9 mouse cellular contexts compared by ENCODE assay signal in the genomic region with DNA sequence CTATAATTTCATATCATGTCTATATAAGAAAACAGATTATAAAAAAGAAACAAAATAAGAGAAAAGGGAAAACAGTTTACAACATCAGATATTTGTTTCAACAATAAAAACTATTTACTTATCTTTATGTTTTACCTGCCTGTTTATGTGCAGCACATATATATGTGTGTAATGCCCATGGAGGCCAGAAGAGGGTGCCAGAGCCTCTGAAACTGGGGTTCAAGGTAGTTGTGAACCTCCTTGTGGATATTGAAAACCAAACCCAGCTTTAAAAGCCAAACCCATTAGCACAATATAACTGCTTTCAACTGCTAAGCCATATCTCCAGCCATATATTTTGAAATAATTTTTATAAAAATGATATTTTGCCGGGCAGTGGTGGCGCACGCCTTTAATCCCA. TPM values are rescaled to one million over a fixed set of nuclear protein-coding genes. Genes with fewer than 3 reads are reported as not detected.
A peak's percentile ranks its signal among the peaks of the same experiment; 100 is the strongest.
DNase-seq lines count a peak whose midpoint lies in the region; ATAC-seq and TF ChIP-seq lines count a peak whose summit lies in the region.
"Had no signal": no experiment of that assay in that cellular context is flagged by ENCODE, and none has a peak within 500 bp of the region (broad histone marks: within the 10 kb centered on the region; RNA-seq: fewer than 3 reads in every experiment).

No protein-coding gene starts in this region.

- H3K4me3 ChIP-seq in MEL (ENCODE audit: control insufficient read depth in 1 of 2, insufficient read depth in 1 of 2, low read depth in 2 of 2, low read length in 2 of 2) = no peak overlapping the region
- H3K4me3 ChIP-seq in liver, adult 2 months (ENCODE audit: insufficient read depth, low read depth, low read length) = no peak overlapping the region
- H3K4me3 ChIP-seq: lung, embryonic 15.5 days had no signal

- no peak; the same call in none of the 2 replicates for TF ChIP-seq RAD21 in MEL (IDR thresholded peaks at IDR 0.05; ENCODE audit: low read depth, low read length)

- peak; percentile 30 to 41 for DNase-seq in left cerebral cortex, postnatal 14 days (ENCODE audit: low spot score in 2 of 2)
- no peak for DNase-seq in left cerebral cortex, postnatal 36 days (ENCODE audit: low spot score in 2 of 2)
- peak; percentile 84 for DNase-seq in MEL (ENCODE audit: low read depth, low spot score)
- peak; percentile 79 for DNase-seq in adrenal gland, postnatal 10 days
- DNase-seq in gastrocnemius, adult 8-10 months (ENCODE audit: low spot score in 2 of 2) = peak; percentile 45 to 49
- DNase-seq in liver, adult 2 months (ENCODE audit: extremely low read depth, low read depth, low spot score) = peak; percentile 57
- peak; percentile 35 to 75 for DNase-seq in spleen, adult 18-20 months

- H3K27ac ChIP-seq in MEL (ENCODE audit: control insufficient read depth, low read depth, low read length) = no peak overlapping the region
- no peak overlapping the region for H3K27ac ChIP-seq in liver, adult 2 months (replicated peaks; ENCODE audit: insufficient read depth, low read depth, low read length)
- H3K27ac ChIP-seq: lung, embryonic 15.5 days had no signal

- no peaks in the 10 kb centered on the region for H3K27me3 ChIP-seq in MEL (ENCODE audit: control insufficient read depth in 1 of 2, insufficient read depth in 2 of 2, low read length in 2 of 2)
- H3K27me3 ChIP-seq in liver, adult 2 months (ENCODE audit: control insufficient read depth, insufficient read depth, low read length) = no peaks in the 10 kb centered on the region
- H3K27me3 ChIP-seq: lung, embryonic 15.5 days had no signal

- intact Hi-C loops in left cerebral cortex, postnatal 14 days (cut with DNase I) = loop anchor here (5.0 kb wide), 1 partner anchor 132 kb away; no protein-coding TSS in a partner anchor
- intact Hi-C loops in left cerebral cortex, postnatal 36 days (cut with DNase I) = loop anchor here (10.0 kb wide), 1 partner anchor 130 kb away; no protein-coding TSS in a partner anchor

- 78% methylated on average over 3 of the region's 3 CpGs for whole genome bisulfite sequencing in liver, adult 2 months

- no peak for ATAC-seq in frontal cortex, adult (ENCODE audit: low TSS enrichment)

- H3K9ac ChIP-seq in MEL (ENCODE audit: control insufficient read depth, low read depth, low read length, poor library complexity, severe bottlenecking) = no peak overlapping the region
- H3K9ac ChIP-seq in liver, adult 2 months (ENCODE audit: low read depth, low read length) = no peak overlapping the region
- H3K9ac ChIP-seq: lung, embryonic 15.5 days had no signal

- H3K36me3 ChIP-seq in MEL (ENCODE audit: control insufficient read depth in 1 of 2, insufficient read depth in 2 of 2, low read length in 2 of 2) = no peaks in the 10 kb centered on the region
- H3K36me3 ChIP-seq in liver, adult 2 months (ENCODE audit: control insufficient read depth, insufficient read depth, low read length) = no peaks in the 10 kb centered on the region
- H3K36me3 ChIP-seq: lung, embryonic 15.5 days had no signal

- TF ChIP-seq EP300 in MEL (IDR thresholded peaks at IDR 0.05; ENCODE audit: low read depth in 1 of 2, low read length in 2 of 2) = no peak

- H3K79me2 ChIP-seq in MEL (ENCODE audit: control insufficient read depth, insufficient read depth, low read length, poor library complexity) = no peaks in the 10 kb centered on the region
- no peaks in the 10 kb centered on the region for H3K79me2 ChIP-seq in liver, adult 2 months (ENCODE audit: control insufficient read depth, insufficient read depth, low read length)

- TF ChIP-seq POLR2A in MEL (IDR thresholded peaks at IDR 0.05; ENCODE audit: control insufficient read depth in 1 of 2, insufficient read depth in 1 of 2, low read depth in 1 of 2, low read length in 2 of 2, poor library complexity in 1 of 2) = no peak
- TF ChIP-seq POLR2A in liver, adult 2 months (IDR thresholded peaks at IDR 0.05; ENCODE audit: extremely low read depth, insufficient read depth, low read length) = no peak

- no peaks in the 10 kb centered on the region for H3K4me1 ChIP-seq in MEL (ENCODE audit: control insufficient read depth in 1 of 2, insufficient read depth in 2 of 2, low read length in 2 of 2)
- 0 out of 2 replicates have a peak, but pooled peaks cover 8% of the 10 kb centered on the region for H3K4me1 ChIP-seq in liver, adult 2 months (ENCODE audit: control insufficient read depth, insufficient read depth, low read length)
- H3K4me1 ChIP-seq: lung, embryonic 15.5 days had no signal

- no peaks in the 10 kb centered on the region for H3K9me3 ChIP-seq in MEL (replicated peaks; ENCODE audit: insufficient read depth, low read length)
- H3K9me3 ChIP-seq: lung, embryonic 15.5 days had no signal

- peak; percentile 70 to 99 (median 79) for TF ChIP-seq CTCF in MEL (IDR thresholded peaks at IDR 0.05 in 2 of 3, conservative IDR thresholded peaks at IDR 0.05 in 1 of 3; ENCODE audit: control insufficient read depth in 1 of 3, insufficient read depth in 1 of 3, low read depth in 2 of 3, low read length in 3 of 3, poor library complexity in 1 of 3, severe bottlenecking in 1 of 3)
- peak; percentile 67 for TF ChIP-seq CTCF in liver, adult 2 months (IDR thresholded peaks at IDR 0.05; ENCODE audit: low read depth, low read length)

TF ChIP-seq in MEL, 35 proteins besides CTCF, POLR2A, EP300 and RAD21 (continues in another document):
- TF ChIP-seq POLR2AphosphoS5 (IDR thresholded peaks at IDR 0.05; ENCODE audit: borderline replicate concordance, low read depth, low read length) = no peak
- TF ChIP-seq ZC3H11A (IDR thresholded peaks at IDR 0.05; ENCODE audit: low read depth, low read length) = peak; percentile 97
- TF ChIP-seq KAT2A (conservative IDR thresholded peaks at IDR 0.05; ENCODE audit: low read depth, low read length) = no peak
- TF ChIP-seq JUND (IDR thresholded peaks at IDR 0.05; ENCODE audit: low read depth, low read length) = no peak
- no peak for TF ChIP-seq ZKSCAN1 (IDR thresholded peaks at IDR 0.05; ENCODE audit: low read depth, low read length)
- TF ChIP-seq RCOR1 (IDR thresholded peaks at IDR 0.05; ENCODE audit: low read depth, low read length) = no peak
- TF ChIP-seq BHLHE40 (IDR thresholded peaks at IDR 0.05; ENCODE audit: borderline replicate concordance, low read depth, low read length) = 0 out of 2 replicates have a peak, but pooled peaks have one; percentile 18
- TF ChIP-seq SIN3A (IDR thresholded peaks at IDR 0.05; ENCODE audit: low read length) = no peak
- no peak for TF ChIP-seq TAL1 (IDR thresholded peaks at IDR 0.05; ENCODE audit: low read length)
- no peak for TF ChIP-seq GATA1 (IDR thresholded peaks at IDR 0.05; ENCODE audit: low read depth, low read length)
- no peak for TF ChIP-seq USF2 (IDR thresholded peaks at IDR 0.05; ENCODE audit: borderline replicate concordance in 1 of 2, insufficient read depth in 1 of 2, low read depth in 1 of 2, low read length in 2 of 2)
- TF ChIP-seq CHD2 (IDR thresholded peaks at IDR 0.05; ENCODE audit: low read length) = no peak
- no peak for TF ChIP-seq ELF1 (IDR thresholded peaks at IDR 0.05; ENCODE audit: low read depth, low read length)
- TF ChIP-seq MYC (IDR thresholded peaks at IDR 0.05; ENCODE audit: low read depth, low read length) = no peak
- no peak for TF ChIP-seq CHD1 (IDR thresholded peaks at IDR 0.05; ENCODE audit: low read depth, low read length)
- TF ChIP-seq SMC3 (IDR thresholded peaks at IDR 0.05; ENCODE audit: low read depth, low read length) = peak; percentile 96
- TF ChIP-seq ETS1 (IDR thresholded peaks at IDR 0.05; ENCODE audit: low read depth, low read length) = no peak
- no peak for TF ChIP-seq HCFC1 (IDR thresholded peaks at IDR 0.05; ENCODE audit: low read depth, low read length)
- TF ChIP-seq MXI1 (IDR thresholded peaks at IDR 0.05; ENCODE audit: low read depth, low read length) = no peak
- no peak for TF ChIP-seq TCF12 (IDR thresholded peaks at IDR 0.05; ENCODE audit: low read depth, low read length)
- no peak for TF ChIP-seq MEF2A (IDR thresholded peaks at IDR 0.05; ENCODE audit: extremely low read depth, insufficient replicate concordance, low read depth, low read length, poor library complexity, severe bottlenecking)
- no peak for TF ChIP-seq E2F4 (IDR thresholded peaks at IDR 0.05; ENCODE audit: borderline replicate concordance, low read depth, low read length)
- TF ChIP-seq GABPA (IDR thresholded peaks at IDR 0.05; ENCODE audit: low read depth, low read length) = no peak
- TF ChIP-seq UBTF (IDR thresholded peaks at IDR 0.05; ENCODE audit: borderline replicate concordance, insufficient read depth, low read depth, low read length) = no peak
- TF ChIP-seq NELFE (IDR thresholded peaks at IDR 0.05; ENCODE audit: low read depth, low read length) = no peak
- TF ChIP-seq MYB (IDR thresholded peaks at IDR 0.05; ENCODE audit: low read depth, low read length) = no peak
- TF ChIP-seq ZMIZ1 (IDR thresholded peaks at IDR 0.05; ENCODE audit: low read depth, low read length) = no peak
- 0 out of 2 replicates have a peak, but pooled peaks have one; percentile 40 for TF ChIP-seq MAZ (IDR thresholded peaks at IDR 0.05; ENCODE audit: low read depth, low read length)
- TF ChIP-seq MAX (IDR thresholded peaks at IDR 0.05; ENCODE audit: low read length) = no peak

RNA-seq across cellular contexts. Expression of a gene that starts 27.5 kb away (rescaled TPM):
- total RNA-seq in left cerebral cortex, postnatal 14 days (2021) = 10 to 100 TPM; 36.2 to 38.6 TPM
- 10 to 100 TPM; 40.7 to 47.3 TPM for total RNA-seq in left cerebral cortex, postnatal 36 days (2021)
- total RNA-seq in MEL (2012; rRNA removed) = 0.33 and 0.35 TPM in 2 replicates
- polyA plus RNA-seq in MEL (2012; ENCODE audit: insufficient read depth in 1 of 2, insufficient read length in 2 of 2, low read depth in 1 of 2, low replicate concordance in 2 of 2, missing spikeins in 1 of 2) = under 1 TPM in 1 of 2 experiments, not detected in 1; 0.78 TPM
- total RNA-seq in adrenal gland, postnatal 10 days (2021) = 10 to 100 TPM in 1 of 2 experiments, 1 to 10 TPM in 1; 9.7 to 10.3 TPM
- total RNA-seq in gastrocnemius, adult 8-10 months (2022) = 10 to 100 TPM; 11.3 to 16.4 (median 12.1) TPM
- total RNA-seq in liver, adult 2 months (2014; rRNA removed) = 3.6 and 4.0 TPM in 2 replicates
- 0.49 and 0.58 TPM in 2 replicates for polyA plus RNA-seq in liver, adult 2 months (2012; rRNA removed)

RNA-seq across cellular contexts. Expression of a gene that starts 33.9 kb away (rescaled TPM):
- total RNA-seq in left cerebral cortex, postnatal 14 days (2021) = 10 to 100 TPM; 22.8 to 25.1 TPM
- 10 to 100 TPM; 24.7 to 31.1 TPM for total RNA-seq in left cerebral cortex, postnatal 36 days (2021)
- 1.9 and 2.1 TPM in 2 replicates for total RNA-seq in MEL (2012; rRNA removed)
- 1 to 10 TPM in 1 of 2 experiments, not detected in 1; 3.2 TPM for polyA plus RNA-seq in MEL (2012; ENCODE audit: insufficient read depth in 1 of 2, insufficient read length in 2 of 2, low read depth in 1 of 2, low replicate concordance in 2 of 2, missing spikeins in 1 of 2)
- 10 to 100 TPM in 1 of 2 experiments, 1 to 10 TPM in 1; 7.6 to 11.0 TPM for total RNA-seq in adrenal gland, postnatal 10 days (2021)
- total RNA-seq in gastrocnemius, adult 8-10 months (2022) = 10 to 100 TPM; 37.4 to 48.9 (median 43.0) TPM
- total RNA-seq in liver, adult 2 months (2014; rRNA removed) = 13.0 and 22.5 TPM in 2 replicates
- 2.0 and 2.8 TPM in 2 replicates for polyA plus RNA-seq in liver, adult 2 months (2012; rRNA removed)

Comparison
In these comparisons a context has a peak if more than half of its experiments do, and no peak if none do; other contexts are left out.
1. DNase-seq: peak in left cerebral cortex, postnatal 14 days (2 of 2), MEL (single experiment), adrenal gland, postnatal 10 days (single experiment), gastrocnemius, adult 8-10 months (2 of 2), liver, adult 2 months (single experiment) and spleen, adult 18-20 months (2 of 2); none in left cerebral cortex, postnatal 36 days (0 of 2).